Mouse (Mus musculus) kidney, embryonic 14.5 days (tissue): ENCODE measurements around the gene Mrpl33. TPM values are rescaled to one million over a fixed set of nuclear protein-coding genes. Genes with fewer than 3 reads are reported as not detected.
"Not testable (repeated sequence)": the region's sequence is repeated elsewhere in the genome, so short reads cannot be mapped to it uniquely, and the experiment has no call there.

Experiments
- ATAC-seq: fragments of 200-750 bp; cut with Nextera tagmentation; 2 replicates; pipeline ENCODE4 v1.8.0; 2017; ENCODE audit warnings: moderate number of reproducible peaks, mild to moderate bottlenecking, moderate TSS enrichment, moderate library complexity; ENCODE audit not compliant: low FRiP score, low TSS enrichment
- H3K27ac ChIP-seq: fragments of 300-500 bp; sonication (generic); 2 replicates; pipeline ENCODE4 v1.5.1; 2014; ENCODE audit warnings: low read depth, mild to moderate bottlenecking, low read length, moderate library complexity, mixed read lengths
- H3K27me3 ChIP-seq: fragments of 300-500 bp; sonication (generic); 2 replicates; pipeline ENCODE4 v1.6.1; 2014; ENCODE audit warnings: mild to moderate bottlenecking, low read length; ENCODE audit not compliant: control insufficient read depth, insufficient read depth
- H3K36me3 ChIP-seq: fragments of 300-500 bp; sonication (generic); 2 replicates; pipeline ENCODE4 v1.6.1; 2014; ENCODE audit warnings: low read length, mixed read lengths; ENCODE audit not compliant: control insufficient read depth, insufficient read depth
- H3K4me1 ChIP-seq: fragments of 300-500 bp; sonication (generic); 2 replicates; pipeline ENCODE4 v1.6.1; 2014; ENCODE audit warnings: low read length, mixed read lengths; ENCODE audit not compliant: control insufficient read depth, insufficient read depth
- H3K4me2 ChIP-seq: fragments of 300-500 bp; sonication (generic); replicated peaks from 2 replicates; pipeline ENCODE4 v1.6.1; 2014; ENCODE audit warnings: low read depth, mild to moderate bottlenecking, low read length
- H3K4me3 ChIP-seq: fragments of 300-500 bp; sonication (generic); 2 replicates; pipeline ENCODE4 v1.5.1; 2014; ENCODE audit warnings: mild to moderate bottlenecking, low read length
- H3K9ac ChIP-seq: fragments of 300-500 bp; sonication (generic); 2 replicates; pipeline ENCODE4 v1.6.1; 2014; ENCODE audit warnings: low read depth, mild to moderate bottlenecking, low read length, moderate library complexity
- H3K9me3 ChIP-seq: fragments of 300-500 bp; sonication (generic); 2 replicates; pipeline ENCODE4 v1.6.1; 2016; ENCODE audit warnings: low read length; ENCODE audit not compliant: control insufficient read depth
- WGBS: fragments of 180-500 bp; shearing (Covaris S2); extraction: QIAGEN DNeasy Blood & Tissue Kit; methylation state at CpG from one replicate; pipeline ENCODE4 v1.1.7; 2014; 5-methylcytosine and 5-hydroxymethylcytosine counted together
- polyA plus RNA-seq: library from polyadenylated mRNA; unstranded; fragments of >200 nt; fragmentation: Nextera tagmentation; extraction: Ambion mirVana; gene quantifications from 2 replicates; pipeline ENCODE4 v1.2.1, GENCODE M21; 2014

Mrpl33 gene
- polyA plus RNA-seq, 1 experiment from 2014 or later = 253 TPM

GRCm38 (mm10) chr5:31588016-31588415, 8.7 kb upstream of the Mrpl33 start:
- Histone ChIP-seq H3K27ac (no peak overlapping the region), H3K4me2 (no peak overlapping the region), H3K4me1 (peaks cover 15% of the 10 kb centered on the region), H3K9ac (no peak overlapping the region), H3K36me3 (no peaks in the 10 kb centered on the region), H3K27me3 (no peaks in the 10 kb centered on the region), H3K9me3 (no peaks in the 10 kb centered on the region; the same call in 1 of the 2 replicates), H3K4me3 (no peak overlapping the region)
- 75% methylated on average over 2 of the region's 2 CpGs for WGBS
- no peak for ATAC-seq

DNA sequence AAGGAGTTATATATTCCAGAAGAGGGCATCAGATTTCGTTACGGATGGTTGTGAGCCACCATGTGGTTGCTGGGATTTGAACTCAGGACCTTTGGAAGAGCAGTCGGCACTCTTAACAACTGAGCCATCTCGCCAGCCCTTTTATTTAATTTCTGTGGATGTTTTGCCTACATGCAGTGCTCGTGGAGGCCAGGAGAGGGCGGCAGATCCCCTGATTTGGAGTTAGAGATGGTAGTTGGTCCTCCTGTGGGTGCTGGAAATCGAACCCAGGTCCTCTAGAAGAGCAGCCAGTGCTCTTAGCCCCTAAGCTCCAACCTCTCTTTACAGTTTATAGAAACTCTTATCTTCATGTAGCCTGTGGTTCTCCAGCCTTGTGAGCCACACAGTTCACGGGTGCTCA, 8.1 kb upstream of the Mrpl33 start:
- H3K9me3 ChIP-seq, H3K27ac ChIP-seq, H3K9ac ChIP-seq, H3K4me3 ChIP-seq, H3K27me3 ChIP-seq, H3K36me3 ChIP-seq, ATAC-seq, H3K4me2 ChIP-seq: not testable (repeated sequence)
- peaks cover 15% of the 10 kb centered on the region for H3K4me1 ChIP-seq
- 90% methylated on average over 8 of the region's 8 CpGs for WGBS

GRCm38 (mm10) chr5:31589711-31590319, 6.9 kb upstream of the Mrpl33 start:
- ATAC-seq = peak; percentile 54
- no peak overlapping the region for H3K4me2 ChIP-seq

GRCm38 (mm10) chr5:31591122-31591521, 5.6 kb upstream of the Mrpl33 start:
- Histone ChIP-seq H3K9ac (no peak overlapping the region), H3K27me3 (no peaks in the 10 kb centered on the region), H3K36me3 (no peaks in the 10 kb centered on the region), H3K4me3 (no peak overlapping the region), H3K27ac (no peak overlapping the region), H3K4me1 (peaks cover 17% of the 10 kb centered on the region), H3K9me3 (no peaks in the 10 kb centered on the region), H3K4me2 (no peak overlapping the region)
- ATAC-seq = no peak
- WGBS = 92% methylated on average over 7 of the region's 7 CpGs

More at GRCm38 (mm10) chr5:31589711-31590319, 6.9 kb upstream of the Mrpl33 start:
- H3K9ac ChIP-seq = no peak overlapping the region
- WGBS = 39% methylated on average over 14 of the region's 14 CpGs
- H3K27ac ChIP-seq = 0 out of 2 replicates have a peak overlapping the region, but pooled peaks have one; percentile 6
- no peaks in the 10 kb centered on the region for H3K36me3 ChIP-seq
- H3K4me3 ChIP-seq = no peak overlapping the region
- no peaks in the 10 kb centered on the region for H3K9me3 ChIP-seq
- H3K4me1 ChIP-seq = peaks cover 15% of the 10 kb centered on the region
- H3K27me3 ChIP-seq = no peaks in the 10 kb centered on the region

DNA sequence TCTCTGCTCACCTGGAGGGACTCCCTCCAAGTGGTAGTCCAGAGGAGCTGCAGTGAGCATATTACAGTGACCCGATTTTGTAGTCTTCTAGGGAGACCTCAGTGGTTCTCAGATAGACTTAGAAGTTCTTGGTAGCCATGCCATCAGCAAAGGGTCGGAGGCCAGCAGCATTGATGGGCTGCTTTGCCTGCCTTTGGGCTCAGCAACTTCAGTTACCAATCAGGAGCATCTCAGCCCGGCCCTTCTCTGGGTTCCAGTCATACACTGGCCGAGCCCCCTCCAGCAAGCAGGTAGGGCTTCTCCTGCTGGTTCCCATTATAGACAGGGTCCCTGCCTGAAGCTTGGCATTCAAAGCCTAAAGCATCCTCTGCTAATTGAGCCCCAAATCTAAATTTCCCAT, 867 bp upstream of the Mrpl33 start:
- ATAC-seq = no peak
- Histone ChIP-seq H3K36me3 (no peaks in the 10 kb centered on the region), H3K9me3 (no peaks in the 10 kb centered on the region), H3K9ac (no peak overlapping the region), H3K27ac (no peak overlapping the region), H3K27me3 (no peaks in the 10 kb centered on the region), H3K4me2 (no peak overlapping the region; the same call in 1 of the 2 replicates), H3K4me3 (no peak overlapping the region), H3K4me1 (peaks cover 17% of the 10 kb centered on the region; the same call in 1 of the 2 replicates)
- WGBS = 75% methylated on average over 4 of the region's 4 CpGs

GRCm38 (mm10) chr5:31597430-31597944, 752 bp downstream of the Mrpl33 start:
- Histone ChIP-seq H3K36me3 (no peaks in the 10 kb centered on the region), H3K4me2 (peak overlapping the region; percentile 62; the same call in 1 of the 2 replicates), H3K4me1 (peaks cover 17% of the 10 kb centered on the region; the same call in 1 of the 2 replicates), H3K9ac (no peak overlapping the region), H3K4me3 (no peak overlapping the region), H3K27me3 (no peaks in the 10 kb centered on the region), H3K9me3 (no peaks in the 10 kb centered on the region), H3K27ac (no peak overlapping the region; the same call in 1 of the 2 replicates)
- WGBS = 76% methylated on average over 6 of the region's 6 CpGs
- no peak for ATAC-seq

- WGBS = 85% methylated on average over 7 of the region's 7 CpGs
- no peak overlapping the region for H3K4me2 ChIP-seq
- H3K36me3 ChIP-seq = no peaks in the 10 kb centered on the region
- H3K4me3 ChIP-seq = no peak overlapping the region
- H3K27me3 ChIP-seq = no peaks in the 10 kb centered on the region
- no peaks in the 10 kb centered on the region for H3K9me3 ChIP-seq
- ATAC-seq = no peak
- no peak overlapping the region for H3K9ac ChIP-seq
- H3K27ac ChIP-seq = no peak overlapping the region
- H3K4me1 ChIP-seq = peaks cover 17% of the 10 kb centered on the region; the same call in 1 of the 2 replicates
These were observed 1.4 kb downstream of the Mrpl33 start for GRCm38 (mm10) chr5:31598121-31598520.

DNA sequence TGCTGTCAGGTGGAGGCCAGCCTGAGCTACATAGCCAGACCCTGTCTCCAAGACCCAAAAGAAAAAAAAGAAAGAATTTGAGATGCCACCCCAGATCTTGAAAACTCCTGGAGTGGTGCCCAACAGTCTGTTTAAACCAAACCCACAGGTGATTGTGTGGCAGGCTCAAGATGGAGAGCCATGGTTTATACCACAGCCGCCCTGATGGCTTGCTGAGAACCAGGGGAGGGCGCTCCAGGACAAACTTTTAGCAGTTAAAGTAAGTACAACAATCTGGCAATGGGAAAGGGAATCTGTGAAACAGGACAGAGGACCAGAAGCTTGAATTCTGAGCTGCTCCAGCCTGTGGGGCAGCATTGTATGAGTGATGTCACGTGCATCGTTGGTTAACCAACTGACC, 1.8 kb downstream of the Mrpl33 start:
- Histone ChIP-seq H3K27me3 (no peaks in the 10 kb centered on the region), H3K27ac (no peak overlapping the region), H3K36me3 (no peaks in the 10 kb centered on the region), H3K9ac (no peak overlapping the region), H3K9me3 (no peaks in the 10 kb centered on the region), H3K4me1 (peaks cover 17% of the 10 kb centered on the region; the same call in 1 of the 2 replicates), H3K4me3 (no peak overlapping the region), H3K4me2 (no peak overlapping the region)
- 79% methylated on average over 4 of the region's 4 CpGs for WGBS
- no peak for ATAC-seq

DNA sequence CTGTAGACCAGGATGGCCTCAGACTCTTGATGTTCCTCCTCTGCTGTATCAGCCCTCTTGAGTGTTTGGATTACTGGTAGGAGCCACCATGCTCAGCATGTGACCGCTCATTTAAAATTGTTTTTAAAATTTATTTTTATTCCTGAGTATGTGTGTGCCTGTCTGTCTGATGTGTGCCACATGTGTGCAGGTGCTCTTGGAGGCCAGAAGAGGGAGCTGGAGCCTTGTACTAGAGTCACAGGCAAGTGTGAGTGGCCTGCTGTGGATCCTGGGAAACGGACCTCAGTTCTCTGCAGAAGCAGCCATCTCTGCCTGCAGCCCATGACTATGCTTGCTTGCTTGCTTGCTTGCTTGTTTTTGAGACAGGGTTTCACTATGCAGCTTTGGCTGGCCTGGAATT, 2.4 kb downstream of the Mrpl33 start:
- Histone ChIP-seq H3K4me3 (no peak overlapping the region), H3K27ac (no peak overlapping the region), H3K4me2 (no peak overlapping the region), H3K9me3 (no peaks in the 10 kb centered on the region), H3K36me3 (no peaks in the 10 kb centered on the region), H3K9ac (no peak overlapping the region), H3K4me1 (peaks cover 17% of the 10 kb centered on the region; the same call in 1 of the 2 replicates), H3K27me3 (no peaks in the 10 kb centered on the region)
- 84% methylated on average over 2 of the region's 2 CpGs for WGBS
- no peak for ATAC-seq
